Mouse (Mus musculus) stomach, postnatal 0 days (tissue): ENCODE results near the gene Trp53inp2.

Experiments used
- CTCF ChIP-seq: IDR thresholded peaks from 2 replicates; pipeline ENCODE4 v1.5.1; 2016; ENCODE audit warnings: antibody characterized with exemption, low read depth, mild to moderate bottlenecking, moderate library complexity
- EP300 ChIP-seq: optimal IDR thresholded peaks from 2 replicates; pipeline ENCODE3; 2016; ENCODE audit warnings: antibody characterized with exemption

- TF ChIP-seq CTCF (no peak), EP300 (no peak)
Observed at GRCm38 (mm10) chr2:155386534-155386899, 5.7 kb downstream of the Trp53inp2 start.
